Mouse (Mus musculus): ENCODE results near the gene Olfr1223.
"Not testable (repeated sequence)": the region's sequence is repeated elsewhere in the genome, so short reads cannot be mapped to it uniquely, and the experiment has no call there.

Olfr1223 gene

DNA sequence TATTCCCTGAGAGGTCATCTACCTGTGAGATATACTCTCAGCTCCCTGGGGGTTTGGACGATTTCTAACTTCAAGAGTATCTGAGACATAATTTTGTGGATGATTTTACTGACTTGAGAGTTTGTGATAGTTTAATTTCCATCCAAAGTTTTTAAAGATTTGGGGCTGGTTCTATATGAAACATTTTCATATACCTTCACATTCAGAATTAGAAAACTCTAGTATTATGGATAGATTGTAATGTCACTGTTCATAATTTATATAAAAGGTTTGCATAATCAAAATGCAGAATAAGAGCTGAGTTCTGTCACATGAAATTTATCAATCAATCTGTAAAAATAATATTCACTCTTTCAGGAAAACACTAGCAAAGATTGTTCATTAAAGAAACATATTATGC, at the start of gene Olfr1223:
TSS of gene Olfr1223 (minus strand) at position 101 of the 400 bp plus-strand sequence.
- DNase-seq = no peak

DNA sequence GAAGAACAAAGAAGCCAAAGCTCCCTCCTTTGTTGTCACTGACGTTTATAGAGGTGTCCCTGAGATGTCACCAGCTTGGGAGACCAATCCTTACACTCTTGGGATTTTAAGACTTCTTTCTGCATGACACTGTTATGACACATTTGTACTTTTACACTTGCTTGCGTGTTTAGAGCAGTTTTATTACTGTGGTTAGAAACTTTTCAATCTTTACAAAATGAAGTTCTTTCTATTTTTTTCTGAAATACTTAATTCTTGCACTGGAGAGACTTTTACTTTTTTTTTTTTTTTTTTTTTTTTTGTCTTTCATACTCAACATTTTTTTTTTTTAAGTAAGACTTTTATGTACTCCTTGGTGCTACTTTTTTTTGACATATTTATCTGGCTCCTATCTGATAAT, 48.6 kb upstream of the Olfr1223 start, which contains the start of gene Olfr1226:
TSS of gene Olfr1226 (minus strand) at position 101 of the 400 bp plus-strand sequence.
- DNase-seq = no peak

- no peak for DNase-seq
These were observed 45.1 kb upstream of the Olfr1223 start for GRCm38 (mm10) chr2:89196325-89196982.

DNA sequence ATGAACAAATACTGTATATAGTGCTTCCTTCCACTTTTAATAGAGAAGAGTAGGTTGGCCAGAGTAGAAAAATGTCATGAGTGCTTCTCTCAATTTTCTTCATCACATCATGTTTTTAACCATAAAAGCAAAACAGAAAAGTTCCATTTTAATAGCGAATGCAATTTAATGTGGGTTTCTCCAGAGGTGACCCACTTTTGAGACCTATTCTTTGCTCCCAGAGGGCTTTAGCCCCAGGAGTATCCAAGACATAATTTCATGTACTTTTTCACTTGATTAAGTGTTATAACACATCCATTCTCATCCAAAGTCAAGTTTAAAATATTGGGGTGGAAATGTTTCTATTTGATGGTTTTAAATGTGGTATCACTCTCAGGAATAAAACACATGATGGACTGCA, 23.2 kb upstream of the Olfr1223 start, which contains the start of gene Olfr1225:
TSS of gene Olfr1225 (minus strand) at position 101 of the 400 bp plus-strand sequence.
- DNase-seq = no peak

DNA sequence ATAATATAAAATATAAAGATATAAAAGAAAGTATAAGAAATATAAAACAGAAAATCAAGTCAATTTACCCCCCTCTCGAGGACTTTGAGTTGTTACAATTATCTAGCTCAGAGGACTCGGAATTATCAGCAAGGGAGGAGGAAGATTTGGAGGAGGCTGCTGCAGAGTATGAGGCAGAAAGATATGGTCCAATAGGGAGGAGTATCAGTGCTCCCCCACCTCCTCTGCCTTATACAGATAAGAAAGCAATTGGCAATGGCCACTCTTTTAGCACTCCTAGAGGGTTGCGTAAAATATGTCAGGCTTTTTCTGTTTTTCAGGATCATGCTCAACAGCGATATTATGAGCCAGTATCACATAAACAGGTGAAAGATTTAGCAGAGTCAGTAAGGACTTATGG, 13.4 kb upstream of the Olfr1223 start:
- DNase-seq = not testable (repeated sequence)

DNA sequence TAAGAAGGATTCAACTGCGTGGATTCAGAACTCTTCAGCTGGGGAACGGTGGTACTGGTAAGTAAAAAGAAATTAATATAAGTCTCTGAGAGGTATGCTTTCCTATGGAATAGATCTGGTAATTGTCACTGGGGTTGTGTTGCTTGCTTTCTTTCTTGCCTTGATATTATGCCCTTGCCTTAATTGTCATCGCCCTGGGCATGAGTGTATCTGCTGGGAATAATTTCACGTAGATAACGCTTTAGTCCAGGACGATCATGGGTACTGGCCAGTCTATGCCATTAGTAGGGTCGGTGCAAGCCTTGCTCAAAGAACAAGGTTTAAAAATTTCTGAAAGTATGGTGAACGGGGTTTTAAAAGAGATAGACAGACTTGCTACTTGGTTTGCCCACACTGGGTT, 12.6 kb upstream of the Olfr1223 start, which contains the start of gene Olfr1224-ps1:
TSS of gene Olfr1224-ps1 (minus strand) at position 101 of the 400 bp plus-strand sequence.
- DNase-seq = not testable (repeated sequence)

DNA sequence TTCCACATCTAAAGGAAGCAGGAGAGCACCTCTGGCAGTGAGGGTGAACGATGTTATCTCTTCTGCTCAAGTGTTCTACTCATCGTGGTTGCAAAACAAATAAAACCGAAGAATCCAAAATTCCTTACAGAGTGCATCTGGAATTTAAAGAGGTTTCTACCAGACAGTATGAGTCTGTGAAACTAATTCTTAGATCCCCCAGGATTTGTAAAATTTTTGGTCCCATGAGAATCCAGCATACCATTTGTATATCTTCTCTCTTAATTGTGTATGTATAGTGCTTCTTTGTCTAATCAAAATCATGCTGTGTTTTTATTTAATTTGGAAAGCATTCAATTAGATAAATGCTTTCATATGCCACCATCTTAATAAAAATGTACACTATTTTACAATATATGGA, 18.4 kb downstream of the Olfr1223 start, which contains the start of gene Olfr1222:
TSS of gene Olfr1222 (minus strand) at position 101 of the 400 bp plus-strand sequence.
- no peak for DNase-seq

DNA sequence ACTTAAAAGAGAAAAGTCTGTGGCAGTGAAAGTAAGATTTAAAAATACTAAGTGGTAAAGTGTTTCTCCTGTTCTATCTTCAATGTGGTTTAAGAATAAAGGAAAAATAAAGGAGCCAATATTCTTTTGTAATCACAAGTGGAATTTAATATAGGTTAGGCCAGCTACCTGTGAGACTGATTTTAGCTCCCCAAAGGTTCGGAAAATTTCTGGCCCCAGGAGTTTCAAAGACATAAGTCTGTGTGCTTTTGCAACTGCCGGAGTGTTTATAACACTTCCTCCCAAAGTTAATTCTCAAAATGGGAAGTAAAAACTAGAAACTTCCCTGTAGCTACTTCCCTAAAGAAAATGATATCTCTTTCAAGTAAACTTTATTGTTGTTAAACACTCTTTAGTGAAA, 34.2 kb downstream of the Olfr1223 start, which contains the start of gene Olfr1221:
TSS of gene Olfr1221 (minus strand) at position 101 of the 400 bp plus-strand sequence.
- no peak for DNase-seq

DNA sequence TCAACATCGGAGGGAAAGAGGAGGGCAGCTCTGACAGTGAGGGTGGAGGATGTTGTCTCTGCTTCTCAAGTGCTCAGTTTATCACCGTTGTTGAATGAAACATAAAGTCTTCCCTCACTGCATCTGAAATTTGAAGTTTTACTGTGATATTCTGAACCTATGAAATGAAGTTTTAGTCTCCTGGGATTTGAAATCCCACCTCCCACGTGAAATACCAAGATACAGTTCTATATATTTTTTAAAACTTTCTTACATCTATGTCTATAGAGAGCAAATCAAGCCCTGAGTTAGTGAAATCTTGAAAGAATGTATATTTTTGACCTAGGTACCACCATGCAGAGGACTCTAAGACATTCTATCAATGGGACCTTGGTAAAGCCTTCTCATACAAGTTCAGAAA, 44.6 kb downstream of the Olfr1223 start, which contains the start of gene Olfr1220:
TSS of gene Olfr1220 (minus strand) at position 101 of the 400 bp plus-strand sequence.
- DNase-seq = no peak

DNA sequence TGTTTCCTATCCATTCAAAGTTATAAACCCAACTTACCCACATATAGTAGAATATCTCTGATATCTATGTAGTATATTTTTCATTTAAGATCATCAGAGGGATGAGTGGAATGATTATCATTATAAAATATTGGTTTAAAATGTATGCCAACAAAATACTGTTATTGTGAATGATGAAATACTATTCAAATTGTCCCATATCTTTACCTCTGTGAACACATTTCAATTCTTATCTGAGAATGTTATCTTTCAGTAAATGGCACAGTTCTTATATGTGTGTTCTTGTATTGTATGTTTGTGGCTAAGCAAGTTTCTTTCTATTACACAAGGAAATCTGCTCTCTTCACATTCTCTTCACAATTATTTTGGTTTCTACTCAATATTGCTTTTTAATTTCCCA, 45.7 kb downstream of the Olfr1223 start:
- no peak for DNase-seq

DNA sequence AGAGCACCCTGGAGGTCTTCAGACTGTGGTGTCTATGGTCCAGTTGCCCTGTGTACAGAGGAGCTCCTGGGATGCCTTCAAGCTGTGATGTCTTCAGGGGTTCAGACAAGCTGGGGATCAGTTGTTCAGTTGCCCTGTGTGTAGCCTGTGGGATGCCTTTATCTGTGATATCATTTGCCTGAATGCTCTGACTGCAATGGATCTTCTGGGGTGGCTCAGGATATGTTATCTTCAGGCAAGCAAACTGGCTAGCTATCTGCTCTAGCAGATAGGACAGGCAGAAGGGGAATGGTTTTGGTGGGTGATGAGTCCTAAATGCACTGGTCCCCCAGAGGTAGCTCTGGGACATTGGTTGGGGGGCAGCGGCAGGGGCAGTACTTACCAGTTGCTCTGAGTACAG, 57.5 kb downstream of the Olfr1223 start:
- DNase-seq = no peak
